Mouse (Mus musculus) CD8-positive naive resting alpha-beta T cell, adult 2 months (primary cell): Measurements from ENCODE around the gene Csnk1g1.
A peak's percentile ranks its signal among the peaks of the same experiment; 100 is the strongest.

ENCODE experiments used
- DNase-seq, 2 experiments: peaks; one replicate each; pipeline ENCODE4 v3.0.0; 2022; ENCODE audit warnings: low read depth in 2 of 2, low spot score in 2 of 2

The Csnk1g1 gene

GRCm38 (mm10) chr9:65995603-65996376, 87.1 kb downstream of the Csnk1g1 start:
- no peak for DNase-seq

- DNase-seq, result no peak
Observed at GRCm38 (mm10) chr9:65998965-65999364, 90.2 kb downstream of the Csnk1g1 start.

GRCm38 (mm10) chr9:66004380-66004779, 95.7 kb downstream of the Csnk1g1 start:
- peak in 1 of 2 experiments; percentile 14 for DNase-seq

- no peak for DNase-seq
Observed at GRCm38 (mm10) chr9:66007603-66008202, 99.0 kb downstream of the Csnk1g1 start.

- DNase-seq, result no peak
Observed at GRCm38 (mm10) chr9:66020601-66021000, 111.9 kb downstream of the Csnk1g1 start.

GRCm38 (mm10) chr9:66038082-66038481, 129.4 kb downstream of the Csnk1g1 start:
- no peak for DNase-seq

GRCm38 (mm10) chr9:66038581-66038980, 129.9 kb downstream of the Csnk1g1 start:
- no peak for DNase-seq

- DNase-seq, result no peak
Observed at GRCm38 (mm10) chr9:66039290-66039689, 130.6 kb downstream of the Csnk1g1 start.

GRCm38 (mm10) chr9:66040801-66041200, 132.1 kb downstream of the Csnk1g1 start:
- DNase-seq, result no peak

- DNase-seq, result no peak
Observed at GRCm38 (mm10) chr9:66042331-66042730, 133.6 kb downstream of the Csnk1g1 start.

- DNase-seq, result no peak
Observed at GRCm38 (mm10) chr9:66043241-66043640, 134.5 kb downstream of the Csnk1g1 start.

- DNase-seq, result no peak
Observed at GRCm38 (mm10) chr9:66049931-66050601, 141.3 kb downstream of the Csnk1g1 start.

GRCm38 (mm10) chr9:66051493-66051892, 142.8 kb downstream of the Csnk1g1 start:
- DNase-seq, result no peak

- DNase-seq, result no peak
Observed at GRCm38 (mm10) chr9:66052731-66053130, 144.0 kb downstream of the Csnk1g1 start.

GRCm38 (mm10) chr9:66053620-66054019, 144.9 kb downstream of the Csnk1g1 start:
- no peak for DNase-seq

- peak; percentile 92 to 94 for DNase-seq
Observed at GRCm38 (mm10) chr9:66059583-66060307, 151.0 kb downstream of the Csnk1g1 start, which contains the start of gene Ppib. TSS of gene Ppib (plus strand) at chr9:66060222.

- no peak for DNase-seq
Observed at GRCm38 (mm10) chr9:66060308-66060647, 151.6 kb downstream of the Csnk1g1 start.

- DNase-seq, result no peak
Observed at GRCm38 (mm10) chr9:66060986-66061385, 152.3 kb downstream of the Csnk1g1 start.

- DNase-seq, result no peak
Observed at GRCm38 (mm10) chr9:66061656-66062055, 152.9 kb downstream of the Csnk1g1 start.

GRCm38 (mm10) chr9:66063446-66063845, 154.7 kb downstream of the Csnk1g1 start:
- no peak for DNase-seq

- DNase-seq, result no peak
Observed at GRCm38 (mm10) chr9:66064316-66064715, 155.6 kb downstream of the Csnk1g1 start.
